Mouse (Mus musculus) lung, embryonic 15.5 days (tissue): ENCODE data around the gene Acvrl1. TPM values are rescaled to one million over a fixed set of nuclear protein-coding genes. Genes with fewer than 3 reads are reported as not detected.

Experiments
- ATAC-seq: fragments of 200-750 bp; cut with Nextera tagmentation; 2 replicates; pipeline ENCODE4 v1.8.0; 2017; ENCODE audit warnings: moderate number of reproducible peaks, borderline replicate concordance; ENCODE audit not compliant: low FRiP score, low TSS enrichment; ENCODE audit errors: extremely low read depth
- H3K27ac ChIP-seq: fragments of 300-500 bp; sonication (generic); 2 replicates; pipeline ENCODE4 v1.5.1; 2015; ENCODE audit warnings: moderate library complexity, mild to moderate bottlenecking, inconsistent platforms
- H3K27me3 ChIP-seq: fragments of 300-500 bp; sonication (generic); 2 replicates; pipeline ENCODE4 v1.6.1; 2015; ENCODE audit warnings: inconsistent platforms
- H3K36me3 ChIP-seq: fragments of 300-500 bp; sonication (generic); 2 replicates; pipeline ENCODE4 v1.6.1; 2015; ENCODE audit warnings: inconsistent platforms
- H3K4me1 ChIP-seq: fragments of 300-500 bp; sonication (generic); 2 replicates; pipeline ENCODE4 v1.6.1; 2015; ENCODE audit warnings: inconsistent platforms
- H3K4me2 ChIP-seq: fragments of 300-500 bp; sonication (generic); 2 replicates; pipeline ENCODE4 v1.6.1; 2015; ENCODE audit warnings: inconsistent platforms, mild to moderate bottlenecking, moderate library complexity
- H3K4me3 ChIP-seq: fragments of 300-500 bp; sonication (generic); 2 replicates; pipeline ENCODE4 v1.5.1; 2015; ENCODE audit warnings: mild to moderate bottlenecking, inconsistent platforms
- H3K9ac ChIP-seq: fragments of 300-500 bp; sonication (generic); 2 replicates; pipeline ENCODE4 v1.6.1; 2015; ENCODE audit warnings: inconsistent platforms
- H3K9me3 ChIP-seq: fragments of 300-500 bp; sonication (generic); 2 replicates; pipeline ENCODE4 v1.6.1; 2016; ENCODE audit warnings: inconsistent platforms
- WGBS: fragments of 180-500 bp; shearing (Covaris S2); methylation state at CpG from one replicate; pipeline ENCODE4 v1.1.7; 2015; 5-methylcytosine and 5-hydroxymethylcytosine counted together
- microRNA-seq: library from miRNA; unstranded; fragments of <30 nt; microRNA quantifications from one replicate; pipeline ENCODE4, GENCODE M21; 2016
- polyA plus RNA-seq: library from polyadenylated mRNA; unstranded; fragments of >200 nt; fragmentation: Nextera tagmentation; extraction: Ambion mirVana; gene quantifications from 2 replicates; pipeline ENCODE4 v1.2.1, GENCODE M21; 2015

The Acvrl1 gene
- polyA plus RNA-seq, 1 experiment from 2014 or later: 72.4 TPM

- Histone ChIP-seq H3K27me3 (no peaks in the 10 kb centered on the region), H3K4me3 (no peak overlapping the region), H3K9me3 (no peaks in the 10 kb centered on the region), H3K36me3 (peaks cover 5% of the 10 kb centered on the region; the same call in 1 of the 2 replicates), H3K9ac (no peak overlapping the region), H3K4me1 (peaks cover 46% of the 10 kb centered on the region), H3K4me2 (no peak overlapping the region), H3K27ac (no peak overlapping the region)
- 68% methylated on average over 5 of the region's 5 CpGs for WGBS
- no peak for ATAC-seq
These were observed 59.6 kb downstream of the Acvrl1 start for GRCm38 (mm10) chr15:101187907-101188306.

GRCm38 (mm10) chr15:101189981-101190761, 61.8 kb downstream of the Acvrl1 start:
- Histone ChIP-seq H3K4me1 (peaks cover 52% of the 10 kb centered on the region), H3K4me3 (no peak overlapping the region), H3K4me2 (no peak overlapping the region), H3K27me3 (no peaks in the 10 kb centered on the region), H3K27ac (no peak overlapping the region), H3K9ac (no peak overlapping the region), H3K36me3 (peaks cover 18% of the 10 kb centered on the region), H3K9me3 (no peaks in the 10 kb centered on the region)
- WGBS: 74% methylated on average over 10 of the region's 10 CpGs
- ATAC-seq: no peak

- no peak for ATAC-seq
- Histone ChIP-seq H3K9ac (no peak overlapping the region), H3K9me3 (no peaks in the 10 kb centered on the region), H3K4me3 (no peak overlapping the region), H3K36me3 (peaks cover 17% of the 10 kb centered on the region), H3K27ac (peak overlapping the region; percentile 56), H3K27me3 (no peaks in the 10 kb centered on the region), H3K4me2 (no peak overlapping the region), H3K4me1 (peaks cover 56% of the 10 kb centered on the region)
- WGBS: 52% methylated on average over 5 of the region's 5 CpGs
These were observed 62.4 kb downstream of the Acvrl1 start for GRCm38 (mm10) chr15:101190762-101191150.

GRCm38 (mm10) chr15:101191459-101192259, 63.3 kb downstream of the Acvrl1 start:
- WGBS: 35% methylated on average over 13 of the region's 13 CpGs
- Histone ChIP-seq H3K4me2 (no peak overlapping the region), H3K36me3 (peaks cover 26% of the 10 kb centered on the region), H3K9me3 (no peaks in the 10 kb centered on the region), H3K4me1 (peaks cover 56% of the 10 kb centered on the region), H3K27ac (peak overlapping the region; percentile 56), H3K4me3 (no peak overlapping the region), H3K9ac (no peak overlapping the region), H3K27me3 (no peaks in the 10 kb centered on the region)
- no peak for ATAC-seq

GRCm38 (mm10) chr15:101192260-101192640, 63.9 kb downstream of the Acvrl1 start:
- no peaks in the 10 kb centered on the region for H3K9me3 ChIP-seq
- no peak for ATAC-seq
- H3K27me3 ChIP-seq: no peaks in the 10 kb centered on the region
- H3K4me3 ChIP-seq: no peak overlapping the region
- H3K36me3 ChIP-seq: peaks cover 30% of the 10 kb centered on the region
- H3K4me1 ChIP-seq: peaks cover 56% of the 10 kb centered on the region
- H3K9ac ChIP-seq: no peak overlapping the region
- 38% methylated on average over 7 of the region's 7 CpGs for WGBS
- H3K27ac ChIP-seq: no peak overlapping the region
- H3K4me2 ChIP-seq: no peak overlapping the region

GRCm38 (mm10) chr15:101192651-101193050, 64.3 kb downstream of the Acvrl1 start:
- H3K27me3 ChIP-seq: no peaks in the 10 kb centered on the region
- H3K9ac ChIP-seq: no peak overlapping the region
- H3K4me1 ChIP-seq: peaks cover 56% of the 10 kb centered on the region
- peaks cover 34% of the 10 kb centered on the region for H3K36me3 ChIP-seq
- ATAC-seq: no peak
- H3K4me2 ChIP-seq: no peak overlapping the region
- WGBS: 70% methylated on average over 7 of the region's 7 CpGs
- H3K27ac ChIP-seq: no peak overlapping the region
- no peaks in the 10 kb centered on the region for H3K9me3 ChIP-seq
- H3K4me3 ChIP-seq: no peak overlapping the region

- Histone ChIP-seq H3K27ac (no peak overlapping the region), H3K4me3 (no peak overlapping the region), H3K9me3 (no peaks in the 10 kb centered on the region), H3K4me2 (no peak overlapping the region), H3K9ac (no peak overlapping the region), H3K27me3 (no peaks in the 10 kb centered on the region), H3K36me3 (peaks cover 42% of the 10 kb centered on the region), H3K4me1 (peaks cover 51% of the 10 kb centered on the region)
- WGBS: 86% methylated on average over 6 of the region's 6 CpGs
- ATAC-seq: no peak
These were observed 65.6 kb downstream of the Acvrl1 start for GRCm38 (mm10) chr15:101193971-101194370.

Small RNA genes within 50 kb of the gene (microRNA-seq; reads per million reads assigned to microRNA genes)
- not detected for gene Mir6962

Other genes with a start within 250 kb of the Acvrl1 start
- 0.19 TPM in 1 of 2 replicates, not detected in the other for gene Gm47841, start 81.1 kb upstream of the Acvrl1 start, polyA plus RNA-seq
- 0.19 and 0.24 TPM in 2 replicates for gene Fignl2, start 50.0 kb upstream of the Acvrl1 start, polyA plus RNA-seq
- gene Ankrd33, start 12.8 kb upstream of the Acvrl1 start, polyA plus RNA-seq: not detected in 2 replicates
- 5.9 and 6.0 TPM in 2 replicates for gene Acvr1b, start 45.5 kb downstream of the Acvrl1 start, polyA plus RNA-seq
- 6.9 and 7.9 TPM in 2 replicates for gene Grasp, start 95.7 kb downstream of the Acvrl1 start, polyA plus RNA-seq
- 9.2 and 9.9 TPM in 2 replicates for gene Nr4a1, start 125.7 kb downstream of the Acvrl1 start, polyA plus RNA-seq
- gene Atg101, start 155.8 kb downstream of the Acvrl1 start, polyA plus RNA-seq: 74.5 and 76.8 TPM in 2 replicates
- 48.1 and 50.0 TPM in 2 replicates for gene 6030408B16Rik, start 164.7 kb downstream of the Acvrl1 start, polyA plus RNA-seq
- 1.7 and 2.0 TPM in 2 replicates for gene Krt80, start 241.6 kb downstream of the Acvrl1 start, polyA plus RNA-seq